Mouse (Mus musculus): ENCODE results near the gene Slc37a1.
"Not testable (repeated sequence)": the region's sequence is repeated elsewhere in the genome, so short reads cannot be mapped to it uniquely, and the experiment has no call there.

The Slc37a1 gene

DNA sequence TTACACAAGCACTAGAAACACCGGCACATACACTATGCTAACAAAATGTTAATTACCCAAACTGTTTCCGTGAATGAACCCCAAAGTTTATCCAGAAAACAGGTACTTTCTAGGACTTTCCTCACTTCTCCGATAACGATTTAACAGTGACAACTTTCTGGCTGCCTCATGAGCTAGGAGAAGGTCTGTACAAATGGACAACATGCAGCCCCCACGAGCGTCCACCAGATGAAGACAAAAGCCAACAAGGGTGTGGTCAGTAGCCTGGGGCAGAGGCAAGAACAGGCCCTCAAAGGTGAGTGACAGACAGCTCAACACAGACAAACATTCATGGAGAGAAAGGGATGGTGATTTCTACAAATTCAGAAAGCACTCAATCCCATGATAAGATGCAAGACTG, 19.0 kb upstream of the Slc37a1 start:
- in situ Hi-C loops (cut with MboI, MseI), result no loop called here

DNA sequence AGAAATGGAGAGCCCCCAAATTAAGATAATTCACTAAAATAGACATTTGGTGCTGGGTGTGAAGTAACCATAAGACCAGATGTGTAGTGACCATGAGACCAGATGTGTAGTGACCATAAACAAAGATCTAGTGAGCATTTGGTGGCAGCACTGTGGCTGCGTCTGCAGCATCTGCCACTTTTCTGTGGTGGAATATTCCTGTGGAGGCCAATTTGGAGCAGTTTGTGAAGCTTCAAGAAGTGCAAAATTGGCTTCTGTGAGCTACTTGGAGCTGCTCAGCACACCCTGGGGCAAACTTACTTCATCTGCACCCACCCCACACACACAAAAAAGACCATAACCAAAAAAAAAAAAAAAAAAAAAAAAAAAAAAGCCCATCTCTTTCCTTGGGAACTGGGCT, 18.6 kb upstream of the Slc37a1 start:
- in situ Hi-C loops (cut with MboI, MseI), result no loop called here

DNA sequence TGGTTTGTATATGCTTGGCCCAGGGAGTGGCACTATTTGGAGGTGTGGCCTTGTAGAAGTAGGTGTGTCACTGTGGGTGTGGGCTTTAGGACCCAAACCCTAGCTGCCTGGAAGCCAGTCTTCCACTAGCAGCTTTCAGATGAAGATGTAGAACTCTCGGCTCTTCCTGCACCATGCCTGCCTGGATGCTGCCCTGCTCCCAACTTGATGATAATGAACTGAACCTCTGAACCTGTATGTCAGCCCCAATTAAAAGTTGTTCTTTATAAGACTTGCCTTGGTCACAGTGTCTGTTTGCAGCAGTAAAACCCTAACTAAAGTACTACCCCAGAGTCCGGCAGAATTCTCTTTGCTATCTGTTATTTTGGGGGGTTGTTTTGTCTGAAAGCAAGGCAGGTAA, 16.8 kb upstream of the Slc37a1 start:
- in situ Hi-C loops (cut with MboI, MseI), result no loop called here

DNA sequence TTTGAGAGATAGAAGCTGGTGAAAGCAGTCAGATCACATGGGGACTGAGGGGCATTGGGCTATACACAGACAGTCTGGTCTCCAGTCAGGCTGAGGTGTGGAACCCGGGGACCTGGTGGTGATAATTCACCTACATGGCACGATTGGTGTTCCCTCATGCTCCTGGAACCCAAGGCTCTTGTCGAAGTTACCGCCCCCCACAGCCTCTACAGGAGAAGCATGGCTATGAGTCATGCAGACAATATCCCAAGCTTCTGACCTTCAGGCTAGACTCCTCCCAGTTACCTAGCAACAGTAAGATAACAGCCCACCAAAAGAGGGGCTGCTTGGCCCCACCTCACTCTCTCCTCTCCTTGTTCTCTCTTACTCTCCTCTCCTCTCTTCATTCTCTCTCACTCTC, 16.3 kb upstream of the Slc37a1 start:
- in situ Hi-C loops (cut with MboI, MseI), result no loop called here

DNA sequence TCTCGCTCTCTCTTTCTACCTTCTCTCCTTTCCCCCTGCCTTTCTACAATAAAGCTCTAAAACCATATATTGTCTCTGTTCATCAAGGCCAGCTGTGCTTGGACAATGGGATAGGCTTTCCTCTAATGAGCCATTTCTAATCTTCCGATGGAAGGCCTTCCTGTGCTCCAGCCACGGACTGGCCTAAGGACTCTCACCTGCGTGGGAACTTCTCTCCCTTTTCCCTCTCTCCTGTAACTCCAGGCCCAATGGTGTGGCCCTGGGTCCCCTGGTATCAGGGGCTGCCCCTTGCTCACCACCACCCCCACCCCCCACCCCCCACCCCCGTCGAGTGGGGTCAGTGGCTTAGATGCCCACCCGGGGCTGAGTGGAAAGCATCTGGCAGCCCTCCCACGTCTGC, 15.9 kb upstream of the Slc37a1 start:
- in situ Hi-C loops (cut with MboI, MseI), result not testable (repeated sequence)

DNA sequence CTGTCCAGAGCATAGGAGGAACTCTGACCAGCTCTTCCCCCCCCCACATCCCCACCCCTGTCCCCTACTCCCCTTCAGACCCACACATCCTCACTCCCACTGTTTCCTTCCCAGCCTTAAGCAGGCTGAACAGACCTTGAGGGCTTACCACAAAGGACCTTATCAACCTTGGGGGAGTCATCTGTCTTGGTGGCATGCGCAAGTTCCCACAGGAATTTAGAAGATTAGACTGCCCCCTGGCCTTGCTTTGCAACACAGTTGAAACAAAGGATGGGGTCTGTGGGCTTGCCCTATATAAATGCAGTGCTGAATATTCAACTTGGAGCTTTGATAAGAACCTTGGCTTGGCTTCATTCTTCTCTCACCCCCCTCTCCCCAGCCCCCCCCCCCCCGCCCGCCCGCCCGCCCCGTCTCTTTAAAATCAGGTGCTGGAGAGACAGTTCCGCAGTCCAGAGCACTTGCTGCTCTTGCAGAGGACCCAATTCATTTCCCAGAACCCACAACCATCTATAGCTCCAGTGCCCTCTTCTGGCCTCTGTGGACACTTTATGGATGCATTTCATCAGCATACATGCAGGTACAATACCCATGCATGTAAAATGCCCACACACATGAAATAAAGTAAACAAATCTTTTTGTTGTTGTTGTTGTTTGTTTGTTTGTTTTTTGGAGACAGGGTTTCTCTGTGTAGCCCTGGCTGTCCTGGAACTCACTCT, 15.3 kb upstream of the Slc37a1 start:
- in situ Hi-C loops (cut with MboI, MseI), result no loop called here

DNA sequence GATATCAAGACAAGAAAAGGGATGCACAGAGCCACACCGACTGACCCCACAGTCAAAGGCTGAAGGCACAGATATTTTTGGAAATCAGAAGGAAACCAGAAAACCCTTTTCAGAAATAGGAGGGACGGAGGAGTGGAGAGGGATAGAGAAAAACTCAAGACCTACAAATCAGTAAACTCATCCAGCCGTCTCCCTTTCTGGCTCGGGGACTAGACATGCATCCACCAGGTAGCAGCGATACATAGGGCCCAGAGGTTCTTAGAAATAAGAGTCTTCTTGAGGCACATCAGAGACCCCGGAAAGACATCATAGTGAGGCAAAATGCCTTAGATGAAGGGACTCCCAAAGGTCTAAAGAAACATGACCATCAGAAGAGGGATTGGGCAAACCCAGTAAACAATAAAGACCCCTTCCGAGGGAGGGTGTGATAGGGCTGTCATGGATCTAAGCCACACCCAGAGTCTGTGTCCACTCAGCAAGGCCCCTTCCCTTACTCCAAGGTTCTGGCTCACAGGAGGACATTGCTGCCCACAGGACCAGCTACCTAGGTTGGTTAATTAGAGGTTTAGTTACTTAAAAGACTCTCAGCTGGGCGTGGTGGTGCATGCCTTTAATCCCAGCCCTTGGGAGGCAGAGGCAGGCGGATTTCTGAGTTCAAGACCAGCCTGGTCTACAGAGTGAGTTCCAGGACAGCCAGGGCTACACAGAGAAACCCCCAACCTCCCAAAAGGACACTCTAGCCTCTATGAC, 14.0 kb upstream of the Slc37a1 start:
- in situ Hi-C loops (cut with MboI, MseI), result no loop called here

DNA sequence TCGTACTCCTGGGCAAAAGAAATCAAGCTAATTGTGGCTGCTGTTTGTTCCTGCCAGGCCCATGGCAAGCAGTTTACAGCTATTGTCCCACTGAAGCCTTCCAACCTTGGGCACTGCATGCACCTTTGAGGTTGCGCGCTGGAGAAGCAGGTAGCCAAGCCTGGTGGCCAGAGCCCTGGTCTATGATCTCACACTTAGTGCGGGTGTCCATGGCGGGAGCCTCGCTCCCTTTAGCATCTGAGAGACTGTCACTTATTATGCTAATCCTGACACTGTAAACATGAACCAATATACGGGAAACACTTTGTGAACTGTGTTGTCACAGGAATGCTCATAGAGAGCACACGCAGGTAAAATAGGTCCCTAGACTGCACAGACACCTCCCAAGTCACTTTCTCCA, 13.0 kb upstream of the Slc37a1 start:
- in situ Hi-C loops (cut with MboI, MseI), result no loop called here

DNA sequence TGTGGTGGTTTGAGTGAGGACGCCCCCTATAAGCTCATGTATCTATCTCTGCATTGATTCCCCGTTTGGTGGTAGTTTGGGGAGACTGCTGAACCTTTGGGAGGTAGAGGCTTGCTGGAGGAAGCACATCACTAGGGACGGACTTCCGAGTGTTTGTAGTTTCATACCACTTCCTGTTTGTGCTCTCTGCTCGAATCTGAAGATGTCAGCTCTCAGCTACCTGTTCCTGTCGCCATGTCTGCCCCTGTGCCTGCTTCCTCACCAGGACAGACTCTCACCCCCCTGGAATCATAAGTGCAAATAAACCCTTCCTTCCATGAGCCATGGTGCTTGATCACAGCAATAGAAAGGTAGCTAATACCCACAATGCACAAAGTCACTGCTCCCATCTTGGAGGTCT, 11.4 kb upstream of the Slc37a1 start:
- in situ Hi-C loops (cut with MboI, MseI), result no loop called here

DNA sequence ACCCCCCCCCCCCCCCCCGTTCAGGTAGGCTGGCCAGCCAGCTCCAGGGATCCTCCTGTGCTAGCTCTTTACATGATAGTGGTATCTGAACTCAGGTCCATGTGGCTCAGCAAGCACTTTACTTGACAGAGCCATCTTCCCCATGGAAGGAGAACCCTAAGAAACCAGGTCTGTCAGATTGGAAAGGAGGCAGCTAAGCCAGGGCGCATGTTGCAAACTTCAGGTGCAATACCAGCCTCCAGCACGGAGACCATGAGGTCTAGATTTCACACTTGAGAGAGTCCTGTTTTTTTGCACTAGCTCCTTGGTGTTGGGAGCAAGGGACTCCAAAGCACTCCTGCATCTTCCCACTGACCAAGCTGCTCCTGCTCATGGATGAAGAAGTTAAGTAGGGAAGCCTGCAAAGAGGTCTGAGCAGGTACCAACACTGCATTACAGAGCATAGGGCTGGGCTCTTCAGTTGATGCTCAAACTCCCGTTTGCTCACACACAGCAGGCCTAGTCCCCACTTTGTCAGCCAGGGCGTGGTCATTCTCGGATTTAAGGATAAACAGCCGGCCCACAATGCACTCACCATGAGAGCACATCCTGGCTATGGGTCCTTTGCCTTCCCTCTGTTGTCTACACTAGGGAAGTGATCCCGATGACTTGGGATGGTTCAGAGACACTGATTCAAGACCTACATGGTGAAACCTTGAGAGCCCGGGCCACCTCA, 10.2 kb upstream of the Slc37a1 start:
- in situ Hi-C loops (cut with MboI, MseI), result no loop called here

DNA sequence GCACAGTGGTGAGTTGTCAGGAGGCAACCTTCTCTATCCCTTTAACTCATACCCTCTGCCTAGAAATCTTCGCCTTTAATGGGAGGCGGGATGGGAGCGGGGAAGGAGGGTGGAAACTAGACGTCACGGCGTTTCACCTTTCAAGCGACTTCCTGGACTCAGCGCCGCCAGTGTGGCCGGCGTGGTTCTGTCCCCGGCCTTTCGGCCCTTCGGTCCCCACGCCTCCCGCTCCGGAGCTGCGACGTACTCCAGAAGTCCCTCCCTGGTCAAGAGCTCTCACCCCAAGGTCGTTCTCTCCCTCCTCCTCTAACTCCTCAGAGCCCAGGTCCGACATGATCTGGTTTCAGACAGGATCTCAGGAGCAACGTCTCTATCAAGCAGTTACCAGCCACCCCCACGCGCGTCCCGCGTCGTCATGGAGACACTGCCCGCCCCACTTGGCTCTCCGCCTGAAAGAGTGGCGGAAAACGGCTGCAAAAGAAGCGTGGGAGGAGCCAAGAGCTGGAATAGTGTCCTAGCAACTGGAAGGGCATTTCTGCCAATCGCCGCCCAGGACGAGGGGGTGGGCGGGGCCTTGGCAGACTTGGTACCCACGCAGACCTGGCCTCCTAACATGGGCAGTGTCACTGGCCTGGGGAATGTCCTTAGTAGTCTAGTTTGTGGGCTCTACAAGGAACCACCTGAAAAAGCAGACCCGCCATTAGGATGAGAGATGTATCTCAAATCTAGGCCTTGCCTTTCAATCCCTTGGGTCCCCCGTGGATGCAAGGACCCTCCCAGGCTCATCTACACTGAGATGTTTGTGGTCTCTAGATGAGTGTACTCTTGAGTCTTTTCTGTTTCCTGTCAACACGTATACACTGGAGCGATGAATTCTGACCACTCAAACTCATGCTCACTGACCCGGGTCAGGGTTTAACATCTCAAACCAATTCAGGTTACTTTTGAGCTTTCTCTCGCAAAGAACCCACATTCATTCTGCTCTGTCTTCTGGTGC, 9.4 kb upstream of the Slc37a1 start, which contains the start of gene Rsph1:
Rsph1 (minus strand) TSS at position 462 of the 997 bp plus-strand sequence.
- in situ Hi-C loops (cut with MboI, MseI), result no loop called here

DNA sequence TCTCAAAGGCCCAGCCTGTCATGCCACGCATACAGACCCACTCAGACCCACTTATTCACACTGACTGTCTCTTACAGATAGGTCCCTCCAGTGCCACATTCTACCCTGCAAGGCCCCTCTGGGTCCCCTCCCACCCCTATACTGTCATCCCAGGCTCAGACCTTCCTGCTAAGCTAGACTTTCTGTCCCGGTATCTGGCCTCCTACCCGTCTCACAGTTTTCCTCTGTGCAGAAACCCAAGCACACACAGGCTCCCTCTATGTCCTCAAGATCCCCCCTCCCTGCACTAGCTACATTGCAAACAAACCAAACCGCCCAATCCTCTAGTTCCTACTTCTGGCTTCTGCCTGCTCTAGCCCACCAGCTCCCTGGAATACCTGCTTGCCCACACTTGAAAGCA, 8.7 kb upstream of the Slc37a1 start:
- in situ Hi-C loops (cut with MboI, MseI), result no loop called here

DNA sequence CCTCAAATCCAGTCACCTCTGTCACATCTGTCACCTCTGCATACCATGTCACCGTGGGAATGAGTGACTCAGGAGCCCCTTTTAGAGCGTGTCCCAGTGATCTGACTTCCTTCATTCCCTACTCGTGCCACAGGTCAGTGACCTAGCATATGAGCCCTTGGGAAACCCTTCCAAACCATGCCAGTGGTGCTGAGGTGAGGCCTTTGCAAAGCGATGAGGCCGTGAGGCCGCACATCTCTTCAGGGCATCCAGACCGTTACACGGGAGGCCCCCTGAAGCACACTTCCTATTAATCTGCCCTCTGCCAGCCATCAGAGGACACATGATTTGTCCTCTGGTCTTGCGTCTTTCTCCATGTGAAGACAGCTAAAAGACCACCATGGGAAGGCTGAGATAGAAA, 7.1 kb upstream of the Slc37a1 start:
- in situ Hi-C loops (cut with MboI, MseI), result no loop called here

DNA sequence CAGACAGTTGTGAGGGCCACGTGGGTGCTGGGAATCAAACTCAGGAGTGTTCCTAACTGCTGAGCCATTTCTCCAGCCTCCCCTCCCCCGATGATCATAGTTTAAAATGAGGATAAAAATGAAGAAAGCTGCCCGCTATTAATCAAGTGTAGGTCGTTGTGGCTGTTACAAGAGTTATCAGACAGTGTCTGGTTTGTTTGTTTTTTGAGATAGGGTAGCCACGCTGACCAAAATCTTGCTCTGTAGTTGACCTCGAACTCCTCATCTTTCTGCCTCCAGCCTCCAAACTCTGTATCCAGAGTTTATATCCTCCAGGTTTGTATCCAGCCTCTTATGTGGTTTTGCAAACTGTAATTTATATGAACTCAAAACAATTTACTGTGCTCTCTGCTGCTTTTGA, 6.3 kb upstream of the Slc37a1 start:
- in situ Hi-C loops (cut with MboI, MseI), result no loop called here

DNA sequence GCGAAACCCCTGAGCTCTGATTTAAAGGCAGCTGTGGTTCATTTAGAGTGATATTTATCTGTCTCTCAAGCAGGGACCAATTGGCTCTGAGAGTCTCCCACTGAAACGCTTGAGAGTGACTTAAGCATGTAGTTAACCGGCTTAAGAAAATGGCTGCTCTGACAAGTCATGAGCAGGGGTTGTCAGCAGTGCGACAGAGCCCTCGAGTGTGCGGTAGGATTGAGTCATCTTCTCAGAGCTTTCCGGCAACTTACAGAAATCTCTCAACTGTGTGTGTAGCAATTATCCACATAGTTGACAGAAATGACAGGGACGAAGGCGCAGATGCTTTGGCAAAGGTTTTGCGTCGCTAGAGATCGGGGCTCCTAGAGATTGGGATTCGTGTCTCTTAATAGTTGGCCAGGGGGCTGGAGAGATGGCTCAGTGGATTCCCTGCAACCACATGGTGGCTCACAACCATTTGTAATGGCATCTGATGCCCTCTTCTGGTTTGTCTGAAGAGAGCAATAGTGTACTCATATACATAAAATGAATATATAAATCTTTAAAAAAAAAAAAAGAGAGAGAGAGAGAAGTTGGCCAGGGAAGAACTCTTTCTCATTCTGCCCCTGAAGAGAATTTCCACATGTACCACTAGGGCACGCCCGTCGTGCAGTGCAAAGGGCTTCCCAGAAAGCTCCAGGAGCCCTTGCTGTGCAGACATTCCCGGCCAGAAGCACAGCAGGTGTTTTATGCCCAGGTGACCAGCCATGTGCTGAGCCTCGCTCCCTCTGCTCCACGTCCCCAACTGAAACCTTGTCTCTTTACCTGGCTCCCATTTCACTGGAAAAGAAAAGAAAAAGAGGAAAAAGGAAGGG, 4.5 kb upstream of the Slc37a1 start:
- in situ Hi-C loops (cut with MboI, MseI), result no loop called here

DNA sequence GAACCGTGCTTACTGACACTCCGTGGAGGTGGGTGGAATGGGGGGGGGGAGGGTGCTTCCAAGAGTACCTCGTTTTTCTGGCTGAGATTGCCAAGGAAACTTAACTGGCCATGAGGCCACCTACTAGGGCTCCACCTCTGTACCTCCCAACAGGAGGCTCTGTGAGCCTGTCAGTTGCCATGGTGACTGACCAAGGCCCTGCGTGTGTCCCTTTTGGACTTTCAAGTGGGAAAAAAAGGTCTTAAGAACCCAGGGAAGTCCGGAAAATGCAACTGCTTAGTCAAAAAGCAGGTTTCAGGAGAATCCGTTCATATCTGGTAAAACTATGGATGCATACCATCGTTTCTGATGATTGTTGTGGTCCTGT, 3.9 kb upstream of the Slc37a1 start:
- in situ Hi-C loops (cut with MboI, MseI), result no loop called here

DNA sequence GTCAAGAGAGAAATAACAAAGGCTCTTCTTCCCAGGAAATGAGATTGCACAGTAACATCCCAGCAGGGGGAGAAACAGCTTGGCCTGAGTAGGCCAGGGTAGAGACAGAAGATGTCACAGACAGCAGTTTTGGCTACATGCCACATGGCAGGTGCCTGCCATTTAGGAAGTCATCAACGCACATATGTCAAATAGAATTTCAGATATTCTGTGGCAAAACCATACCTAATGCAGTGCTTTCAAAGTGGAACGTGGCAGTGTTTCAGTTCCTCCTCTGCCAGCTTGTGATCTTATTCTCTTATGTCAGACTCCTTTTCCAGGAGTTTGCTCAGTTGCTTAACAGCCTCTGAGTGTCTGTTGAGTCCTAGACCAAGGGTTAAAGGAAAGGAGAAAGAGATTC, 725 bp upstream of the Slc37a1 start:
- in situ Hi-C loops (cut with MboI, MseI), result no loop called here

DNA sequence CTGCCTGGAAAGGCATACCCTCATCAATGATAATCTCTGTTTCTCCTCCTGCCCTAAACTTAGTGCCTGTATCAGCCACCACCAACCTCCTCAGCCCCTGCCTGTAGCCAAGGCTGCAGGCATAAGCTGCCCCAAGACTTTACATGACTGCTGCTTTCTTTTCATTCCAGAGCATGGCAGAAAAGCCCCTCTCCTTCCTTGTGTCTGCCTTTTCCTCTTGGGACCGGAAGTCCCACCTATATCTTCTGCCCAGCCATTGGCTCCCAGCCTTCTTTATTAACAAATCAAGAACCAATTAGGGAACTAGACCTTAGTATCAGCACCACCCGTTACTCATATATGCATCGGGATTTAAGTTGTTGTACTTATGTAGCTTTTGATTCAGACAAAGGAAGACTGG, 624 bp downstream of the Slc37a1 start:
- in situ Hi-C loops (cut with MboI, MseI), result no loop called here

DNA sequence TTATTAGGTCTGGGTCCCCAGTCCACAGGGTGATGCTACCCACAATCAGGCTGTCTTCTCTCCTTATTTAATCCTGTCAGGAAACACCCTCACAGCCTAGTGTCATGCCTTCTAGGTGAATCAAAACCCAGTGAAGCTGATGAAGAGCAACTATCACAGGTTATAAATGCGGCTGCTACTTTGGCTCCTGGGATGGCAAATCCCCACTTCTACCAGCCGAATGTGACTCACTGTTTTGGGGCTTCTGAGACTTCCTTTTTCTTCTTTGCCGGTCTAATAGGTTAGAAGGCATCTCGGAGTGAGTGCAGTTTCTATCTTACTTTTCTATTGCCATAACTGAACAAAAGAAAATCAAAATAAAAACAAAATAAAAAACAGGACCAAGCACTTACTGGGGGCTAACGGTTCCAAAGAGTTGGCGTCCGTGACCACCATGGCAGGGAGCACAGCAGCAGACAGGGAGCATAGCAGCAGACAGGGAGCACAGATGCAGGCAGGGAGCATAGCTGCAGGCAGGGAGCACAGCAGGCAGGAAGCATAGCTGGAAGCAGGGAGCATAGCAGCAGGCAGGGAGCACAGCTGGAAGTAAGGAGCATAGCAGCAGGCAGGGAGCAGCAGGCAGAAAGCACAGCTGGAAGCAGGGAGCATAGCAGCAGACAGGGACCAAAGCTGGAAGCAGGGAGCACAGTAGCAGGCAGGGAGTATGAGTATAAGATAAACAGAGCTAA, 2.6 kb downstream of the Slc37a1 start:
- in situ Hi-C loops (cut with MboI, MseI), result no loop called here

DNA sequence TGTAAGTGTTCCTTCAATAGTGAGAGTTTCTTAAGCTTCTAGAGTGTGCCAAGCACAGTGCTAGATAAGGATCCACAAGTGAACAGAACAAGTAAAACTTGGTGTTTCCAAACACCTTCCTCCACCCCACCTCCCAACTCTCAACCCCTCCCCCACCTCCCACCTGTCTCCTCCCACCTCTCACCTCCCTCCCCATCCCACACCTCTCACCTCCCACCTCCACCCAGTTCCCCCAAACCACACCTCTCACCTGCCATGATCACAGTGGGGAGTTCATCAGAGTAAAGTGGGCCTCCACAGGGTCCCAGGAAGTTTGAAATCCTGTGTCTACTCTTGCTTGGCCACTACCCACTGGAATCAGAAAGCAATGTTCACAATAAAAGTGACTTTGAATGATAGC, 3.7 kb downstream of the Slc37a1 start:
- in situ Hi-C loops (cut with MboI, MseI), result loop anchor here in 1 of 2 experiments (5.0 kb wide), 1 partner anchor 48 kb away; no protein-coding TSS in a partner anchor

Data from T-helper 17 cell (primary cell).